Mouse (Mus musculus) embryonic fibroblast, embryonic 13.5 days (primary cell): ENCODE data around the gene Rrh.

Experiments
- CTCF ChIP-seq: IDR thresholded peaks from 2 replicates; pipeline ENCODE4 v1.5.1; 2011; ENCODE audit warnings: mild to moderate bottlenecking, control low read depth, low read length, moderate library complexity, borderline replicate concordance; ENCODE audit not compliant: insufficient read depth
- POLR2A ChIP-seq: IDR thresholded peaks from 2 replicates; pipeline ENCODE4 v1.6.1; 2011; ENCODE audit warnings: low read depth, mild to moderate bottlenecking, control low read depth, low read length, moderate library complexity

DNA sequence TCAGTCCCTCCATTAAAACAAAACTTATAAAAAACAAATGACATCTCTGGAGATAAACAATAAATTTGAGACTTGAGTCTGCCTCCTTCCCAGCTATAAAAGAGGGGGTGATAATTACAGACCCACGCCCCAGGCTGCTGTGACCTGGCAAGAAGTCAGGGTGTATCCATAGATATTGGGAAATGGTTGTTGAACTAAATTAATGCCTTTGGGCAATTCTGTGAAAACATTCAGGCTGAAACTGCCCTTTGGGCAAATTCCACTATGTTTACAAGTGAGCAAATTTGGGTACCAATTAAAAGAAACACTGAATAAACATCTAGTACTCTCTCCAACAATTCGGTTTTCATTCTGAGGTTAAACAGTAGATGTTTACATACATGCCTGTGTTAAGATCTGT lies 23.4 kb downstream of the Rrh start:
- TF ChIP-seq POLR2A (no peak), CTCF (no peak)
